ENCODE assay signal across 11 mouse cellular contexts in the genomic region with DNA sequence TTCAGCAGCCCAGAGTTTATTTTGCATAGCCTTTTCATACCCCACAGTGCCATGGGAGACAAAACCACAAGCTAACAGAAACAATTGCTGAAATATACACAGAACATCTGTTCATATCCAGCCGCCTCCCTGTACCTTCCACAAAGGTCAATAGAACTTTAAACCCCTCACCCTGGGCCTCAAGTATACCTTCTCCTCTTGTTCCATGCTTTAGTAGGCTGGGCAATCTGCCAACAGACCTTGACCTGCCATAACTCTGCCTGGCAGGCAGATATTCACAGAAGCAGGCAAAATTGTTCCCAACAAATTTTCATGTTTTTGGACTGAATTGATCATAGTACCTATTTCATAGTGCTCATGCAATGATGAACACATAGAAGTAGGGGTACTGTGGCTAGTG.
DNase-seq lines count a peak whose midpoint lies in the region; ATAC-seq lines count a peak whose summit lies in the region.
"Had no signal": no experiment of that assay in that cellular context is flagged by ENCODE, and none has a peak within 500 bp of the region (broad histone marks: within the 10 kb centered on the region; RNA-seq: fewer than 3 reads in every experiment).

No protein-coding gene starts in this region.

- no peak; the same call in 1 of the 2 replicates for ATAC-seq in kidney, embryonic 16.5 days (ENCODE audit: low FRiP score, low TSS enrichment)
- ATAC-seq: inflammation-experienced regulatory T-cells, adult 6 months had no signal

- no peak overlapping the region for H3K9ac ChIP-seq in kidney, embryonic 16.5 days (replicated peaks; ENCODE audit: low read length)

- no peaks in the 10 kb centered on the region for H3K9me3 ChIP-seq in kidney, embryonic 16.5 days (ENCODE audit: low read length)

- no peak overlapping the region for H3K27ac ChIP-seq in kidney, embryonic 16.5 days (ENCODE audit: low read length)
- H3K27ac ChIP-seq: gastrocnemius, adult 2 months had no signal

- no peaks in the 10 kb centered on the region for H3K36me3 ChIP-seq in kidney, embryonic 16.5 days (ENCODE audit: insufficient read depth, low read length)

- WGBS in kidney, embryonic 16.5 days = 20% methylated on average over 1 of the region's 1 CpGs

- DNase-seq in kidney, adult 18-20 months = peak; percentile 10
- DNase-seq in adrenal gland, adult (ENCODE audit: inconsistent age in 2 of 2, low spot score in 1 of 2) = peak; percentile 65 to 81
- DNase-seq in forelimb bud, embryonic 11.5 days (ENCODE audit: low read depth, low spot score) = peak; percentile 10
- DNase-seq in lung, postnatal 14 days = peak; percentile 1
- DNase-seq in layer of hippocampus, postnatal 36 days = no peak
- no peak for DNase-seq in heart, adult 9 months (ENCODE audit: low spot score in 2 of 2)
- DNase-seq: cerebellum, adult 11-12 months; gastrocnemius, adult 2 months had no signal

- no peak overlapping the region for H3K4me2 ChIP-seq in kidney, embryonic 16.5 days (replicated peaks; ENCODE audit: low read depth, low read length)

- H3K4me3 ChIP-seq in kidney, embryonic 16.5 days (ENCODE audit: low read length) = no peak overlapping the region
- H3K4me3 ChIP-seq: erythroblast, embryonic 14.5 days; gastrocnemius, adult 2 months had no signal

- no peaks in the 10 kb centered on the region for H3K27me3 ChIP-seq in kidney, embryonic 16.5 days (ENCODE audit: insufficient read depth, low read length)

- no peaks in the 10 kb centered on the region for H3K4me1 ChIP-seq in kidney, embryonic 16.5 days (ENCODE audit: insufficient read depth, low read length)

Comparison
In these comparisons a context has a peak if more than half of its experiments do, and no peak if none do; other contexts are left out.
1. DNase-seq: peak in kidney, adult 18-20 months (single experiment), adrenal gland, adult (2 of 2), forelimb bud, embryonic 11.5 days (single experiment) and lung, postnatal 14 days (single experiment); none in layer of hippocampus, postnatal 36 days (0 of 2) and heart, adult 9 months (0 of 2).